Comparison of ENCODE assay signal across 9 mouse cellular contexts in genomic region chr12:78748113-78748512, GRCm38 (mm10). TPM values are rescaled to one million over a fixed set of nuclear protein-coding genes. Genes with fewer than 3 reads are reported as not detected.
DNase-seq lines count a peak whose midpoint lies in the region; ATAC-seq and TF ChIP-seq lines count a peak whose summit lies in the region.
"Had no signal": no experiment of that assay in that cellular context is flagged by ENCODE, and none has a peak within 500 bp of the region (broad histone marks: within the 10 kb centered on the region; RNA-seq: fewer than 3 reads in every experiment).

No protein-coding gene starts in this region.

- WGBS in heart, embryonic 12.5 days = under 1% methylated on average over 10 of the region's 10 CpGs
- WGBS in midbrain, postnatal 0 days = 0% methylated on average over 10 of the region's 10 CpGs

- no peaks in the 10 kb centered on the region for H3K9me3 ChIP-seq in heart, embryonic 12.5 days (replicated peaks)
- H3K9me3 ChIP-seq in midbrain, postnatal 0 days (ENCODE audit: low read length) = no peaks in the 10 kb centered on the region

- TF ChIP-seq CTCF in midbrain, postnatal 0 days (IDR thresholded peaks at IDR 0.05) = no peak

- no peak for DNase-seq in frontal cortex, postnatal 36 days (ENCODE audit: low spot score in 2 of 2)
- peak; percentile 7 for DNase-seq in urinary bladder, postnatal 14 days (ENCODE audit: low spot score)
- DNase-seq in urinary bladder, postnatal 4 days (ENCODE audit: low spot score in 2 of 2) = no peak
- peak; percentile 52 for DNase-seq in liver
- no peak for DNase-seq in midbrain, postnatal 0 days (ENCODE audit: low spot score)
- DNase-seq in cerebellum, adult 11-12 months = no peak

- H3K36me3 ChIP-seq in heart, embryonic 12.5 days = no peaks in the 10 kb centered on the region
- H3K36me3 ChIP-seq in midbrain, postnatal 0 days (ENCODE audit: insufficient read depth, low read length) = no peaks in the 10 kb centered on the region

- peaks cover 12% of the 10 kb centered on the region for H3K4me1 ChIP-seq in heart, embryonic 12.5 days (replicated peaks)
- H3K4me1 ChIP-seq in midbrain, postnatal 0 days (ENCODE audit: insufficient read depth, low read length) = no peaks in the 10 kb centered on the region

- 0 out of 2 replicates have a peak, but pooled peaks cover 3% of the 10 kb centered on the region for H3K27me3 ChIP-seq in heart, embryonic 12.5 days (replicated peaks)
- peaks cover 3% of the 10 kb centered on the region; the same call in 1 of the 2 replicates for H3K27me3 ChIP-seq in midbrain, postnatal 0 days (ENCODE audit: insufficient read depth, low read length)

- peak overlapping the region; percentile 93 for H3K4me2 ChIP-seq in heart, embryonic 12.5 days
- peak overlapping the region; percentile 88 for H3K4me2 ChIP-seq in midbrain, postnatal 0 days (ENCODE audit: low read depth, low read length, poor library complexity, severe bottlenecking)

- ATAC-seq in frontal cortex, adult (ENCODE audit: low TSS enrichment) = peak; percentile 24
- ATAC-seq in heart, embryonic 12.5 days (ENCODE audit: insufficient number of reproducible peaks, low FRiP score) = no peak
- peak; percentile 11 for ATAC-seq in midbrain, postnatal 0 days (ENCODE audit: low FRiP score)

- H3K4me3 ChIP-seq in heart, embryonic 12.5 days = peak overlapping the region; percentile 98
- peak overlapping the region; percentile 66 for H3K4me3 ChIP-seq in midbrain, postnatal 0 days (ENCODE audit: low read depth, low read length)

- peak overlapping the region; percentile 72 for H3K9ac ChIP-seq in heart, embryonic 12.5 days
- peak overlapping the region; percentile 62 for H3K9ac ChIP-seq in midbrain, postnatal 0 days (replicated peaks; ENCODE audit: low read length, poor library complexity, severe bottlenecking)

- no peak overlapping the region for H3K27ac ChIP-seq in heart, embryonic 12.5 days (ENCODE audit: poor library complexity, severe bottlenecking)
- no peak overlapping the region for H3K27ac ChIP-seq in midbrain, postnatal 0 days (ENCODE audit: low read depth, low read length)

RNA-seq across cellular contexts. Expression of gene Mpp5, which starts 0.6 kb away (rescaled TPM):
- 21.5 and 22.5 TPM in 2 replicates for polyA plus RNA-seq in heart, embryonic 12.5 days (2016; fragmentation: Nextera tagmentation; extraction: Ambion mirVana)
- total RNA-seq in midbrain, postnatal 0 days (2014; rRNA removed) = 14.8 and 20.3 TPM in 2 replicates
- polyA plus RNA-seq in midbrain, postnatal 0 days (2015; fragmentation: Nextera tagmentation; extraction: Ambion mirVana) = 11.5 and 12.2 TPM in 2 replicates

RNA-seq across cellular contexts. Expression of gene Fam71d, which starts 56.8 kb away (rescaled TPM):
- not detected in 2 replicates for polyA plus RNA-seq in heart, embryonic 12.5 days (2016; fragmentation: Nextera tagmentation; extraction: Ambion mirVana)
- 0.38 and 0.85 TPM in 2 replicates for total RNA-seq in midbrain, postnatal 0 days (2014; rRNA removed)
- polyA plus RNA-seq in midbrain, postnatal 0 days (2015; fragmentation: Nextera tagmentation; extraction: Ambion mirVana) = 0.10 and 0.59 TPM in 2 replicates
- polyA plus RNA-seq: large intestine, adult 2 months had no signal

Comparison
In these comparisons a context has a peak if more than half of its experiments do, and no peak if none do; other contexts are left out.
1. DNase-seq: peak in urinary bladder, postnatal 14 days (single experiment) and liver (single experiment); none in frontal cortex, postnatal 36 days (0 of 2), urinary bladder, postnatal 4 days (0 of 2), midbrain, postnatal 0 days (single experiment) and cerebellum, adult 11-12 months (single experiment).